Mouse (Mus musculus) forebrain, postnatal 0 days (tissue): ENCODE measurements around the gene Olfr573-ps1. TPM values are rescaled to one million over a fixed set of nuclear protein-coding genes. Genes with fewer than 3 reads are reported as not detected.

ENCODE experiments used
- ATAC-seq: fragments of 200-750 bp; cut with Nextera tagmentation; 2 replicates; pipeline ENCODE4 v1.8.0; 2017; ENCODE audit warnings: mild to moderate bottlenecking, moderate library complexity
- DNase-seq: peaks from one replicate; pipeline ENCODE4 v3.0.0-alpha.2; 2015
- H3K27ac ChIP-seq: fragments of 300-500 bp; sonication (generic); 2 replicates; pipeline ENCODE4 v1.5.1; 2014; ENCODE audit warnings: low read depth, mild to moderate bottlenecking, antibody characterized with exemption, low read length, moderate library complexity, mixed read lengths
- H3K27me3 ChIP-seq: fragments of 300-500 bp; sonication (generic); 2 replicates; pipeline ENCODE4 v1.6.1; 2014; ENCODE audit warnings: mild to moderate bottlenecking, low read length, mixed read lengths; ENCODE audit not compliant: insufficient read depth
- H3K36me3 ChIP-seq: fragments of 300-500 bp; sonication (generic); 2 replicates; pipeline ENCODE4 v1.6.1; 2014; ENCODE audit warnings: mild to moderate bottlenecking, moderate library complexity; ENCODE audit not compliant: insufficient read depth
- H3K4me1 ChIP-seq: fragments of 300-500 bp; sonication (generic); 2 replicates; pipeline ENCODE4 v1.6.1; 2014; ENCODE audit warnings: antibody characterized with exemption; ENCODE audit not compliant: insufficient read depth
- H3K4me2 ChIP-seq: fragments of 300-500 bp; sonication (generic); 2 replicates; pipeline ENCODE4 v1.6.1; 2014; ENCODE audit warnings: low read depth, mild to moderate bottlenecking, moderate library complexity
- H3K4me3 ChIP-seq: fragments of 300-500 bp; sonication (generic); 2 replicates; pipeline ENCODE4 v1.5.1; 2014; ENCODE audit warnings: low read depth, low read length, mixed read lengths
- H3K9ac ChIP-seq: fragments of 300-500 bp; sonication (generic); 2 replicates; pipeline ENCODE4 v1.6.1; 2014; ENCODE audit warnings: mild to moderate bottlenecking
- H3K9me3 ChIP-seq: fragments of 300-500 bp; sonication (generic); 2 replicates; pipeline ENCODE4 v1.6.1; 2016; ENCODE audit warnings: low read length
- CTCF ChIP-seq: sonication (generic); IDR thresholded peaks from 2 replicates; pipeline ENCODE4 v1.5.1; 2016; ENCODE audit warnings: antibody characterized with exemption, control low read depth, low read depth
- WGBS: fragments of 180-500 bp; shearing (Covaris S2); extraction: QIAGEN DNeasy Blood & Tissue Kit; methylation state at CpG from one replicate; pipeline ENCODE4 v1.1.7; 2014; 5-methylcytosine and 5-hydroxymethylcytosine counted together
- polyA plus RNA-seq: library from polyadenylated mRNA; unstranded; fragments of >200 nt; fragmentation: Nextera tagmentation; extraction: Ambion mirVana; gene quantifications from 2 replicates; pipeline ENCODE4 v1.2.1, GENCODE M21; 2015
- total RNA-seq: library from RNA; depleted of rRNA; stranded (reverse); fragments of >200 nt; gene quantifications from 2 replicates; pipeline ENCODE4 v1.2.3, GENCODE M21; 2014; rRNA removed

Gene Olfr573-ps1
- total and polyA plus RNA-seq, 2 experiments from 2014 or later: not detected

DNA sequence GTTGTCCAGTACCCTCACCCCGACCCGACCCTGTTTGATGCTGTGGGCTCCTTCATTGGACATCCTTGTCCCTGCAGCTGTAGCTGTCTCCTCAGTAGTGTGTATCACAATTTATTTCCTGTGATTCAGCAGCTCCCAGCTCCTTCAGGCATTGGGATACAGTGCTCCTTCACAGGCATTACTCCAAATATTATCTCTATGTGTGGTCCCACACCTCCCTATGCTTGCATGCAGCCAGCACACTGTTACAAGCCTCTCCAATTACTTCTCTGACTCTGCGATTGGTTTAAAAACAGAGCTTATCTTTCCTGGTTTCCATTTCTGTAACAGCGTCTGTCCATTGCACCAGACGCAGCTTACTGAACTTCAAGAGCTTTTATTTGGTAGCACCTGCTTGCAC, 26.0 kb downstream of the Olfr573-ps1 start:
- H3K9me3 ChIP-seq: no peaks in the 10 kb centered on the region
- no peaks in the 10 kb centered on the region for H3K4me1 ChIP-seq
- no peak overlapping the region for H3K4me3 ChIP-seq
- DNase-seq (no peak), ATAC-seq (peak; percentile 25; the same call in 1 of the 2 replicates)
- TF ChIP-seq CTCF: no peak
- 80% methylated on average over 5 of the region's 5 CpGs for WGBS
- no peak overlapping the region for H3K4me2 ChIP-seq
- H3K27me3 ChIP-seq: no peaks in the 10 kb centered on the region
- no peak overlapping the region for H3K9ac ChIP-seq
- H3K36me3 ChIP-seq: no peaks in the 10 kb centered on the region
- H3K27ac ChIP-seq: no peak overlapping the region

DNA sequence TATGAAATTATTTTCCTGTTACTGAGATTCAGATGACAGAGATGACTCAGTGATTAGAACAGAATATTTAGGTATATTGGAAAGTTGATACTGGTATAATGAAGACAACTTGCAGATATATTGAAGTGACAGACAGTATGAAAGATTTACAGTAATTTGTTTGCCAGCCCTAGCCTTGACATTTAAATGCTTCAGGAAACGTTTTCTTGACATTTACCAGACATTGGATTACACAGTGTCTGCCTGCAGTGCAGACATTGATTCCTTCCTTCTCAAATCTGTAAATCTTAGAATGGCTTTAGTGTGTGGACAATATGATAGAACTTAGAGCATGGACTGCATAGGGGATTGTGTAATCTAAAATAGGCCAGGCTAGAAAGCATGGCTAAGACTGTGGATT, 27.1 kb downstream of the Olfr573-ps1 start:
- Histone ChIP-seq H3K4me3 (no peak overlapping the region), H3K27me3 (no peaks in the 10 kb centered on the region), H3K9me3 (no peaks in the 10 kb centered on the region), H3K4me2 (no peak overlapping the region), H3K4me1 (no peaks in the 10 kb centered on the region), H3K36me3 (no peaks in the 10 kb centered on the region), H3K27ac (no peak overlapping the region), H3K9ac (no peak overlapping the region)
- WGBS: 34% methylated on average over 1 of the region's 1 CpGs
- TF ChIP-seq CTCF: no peak
- ATAC-seq (peak; percentile 48; the same call in 1 of the 2 replicates), DNase-seq (no peak)

Other genes with a start within 250 kb of the Olfr573-ps1 start
- not detected in 2 replicates for gene Olfr557, start 246.7 kb downstream of the Olfr573-ps1 start, total RNA-seq
- not detected in 2 replicates for gene Olfr557, start 246.7 kb downstream of the Olfr573-ps1 start, polyA plus RNA-seq
- gene Olfr558, start 240.4 kb downstream of the Olfr573-ps1 start, total RNA-seq: not detected in 2 replicates
- 0.04 TPM in 1 of 2 replicates, not detected in the other for gene Olfr558, start 240.4 kb downstream of the Olfr573-ps1 start, polyA plus RNA-seq
- not detected in 2 replicates for gene Olfr33, start 223.5 kb downstream of the Olfr573-ps1 start, total RNA-seq
- gene Olfr33, start 223.5 kb downstream of the Olfr573-ps1 start, polyA plus RNA-seq: not detected in 2 replicates
- gene Olfr559, start 215.1 kb downstream of the Olfr573-ps1 start, total RNA-seq: not detected in 2 replicates
- not detected in 2 replicates for gene Olfr559, start 215.1 kb downstream of the Olfr573-ps1 start, polyA plus RNA-seq
- gene Olfr560, start 183.2 kb downstream of the Olfr573-ps1 start, total RNA-seq: not detected in 2 replicates
- gene Olfr560, start 183.2 kb downstream of the Olfr573-ps1 start, polyA plus RNA-seq: not detected in 2 replicates
- gene Olfr78, start 183.1 kb downstream of the Olfr573-ps1 start, total RNA-seq: not detected in 2 replicates
- gene Olfr78, start 183.1 kb downstream of the Olfr573-ps1 start, polyA plus RNA-seq: 0.04 TPM in 1 of 2 replicates, not detected in the other
- not detected in 2 replicates for gene Olfr561, start 171.4 kb downstream of the Olfr573-ps1 start, total RNA-seq
- not detected in 2 replicates for gene Olfr561, start 171.4 kb downstream of the Olfr573-ps1 start, polyA plus RNA-seq
- gene Olfr564, start 139.1 kb downstream of the Olfr573-ps1 start, total RNA-seq: not detected in 2 replicates
- gene Olfr564, start 139.1 kb downstream of the Olfr573-ps1 start, polyA plus RNA-seq: not detected in 2 replicates
- not detected in 2 replicates for gene Olfr566, start 83.8 kb downstream of the Olfr573-ps1 start, total RNA-seq
- gene Olfr566, start 83.8 kb downstream of the Olfr573-ps1 start, polyA plus RNA-seq: not detected in 2 replicates
- not detected in 2 replicates for gene Olfr568, start 65.5 kb downstream of the Olfr573-ps1 start, total RNA-seq
- not detected in 2 replicates for gene Olfr568, start 65.5 kb downstream of the Olfr573-ps1 start, polyA plus RNA-seq
- gene Olfr569, start 51.7 kb downstream of the Olfr573-ps1 start, total RNA-seq: not detected in 2 replicates
- gene Olfr569, start 51.7 kb downstream of the Olfr573-ps1 start, polyA plus RNA-seq: not detected in 2 replicates
- gene Olfr570, start 48.0 kb downstream of the Olfr573-ps1 start, total RNA-seq: not detected in 2 replicates
- gene Olfr570, start 48.0 kb downstream of the Olfr573-ps1 start, polyA plus RNA-seq: 0.23 TPM in 1 of 2 replicates, not detected in the other
- not detected in 2 replicates for gene Olfr571, start 25.0 kb downstream of the Olfr573-ps1 start, total RNA-seq
- not detected in 2 replicates for gene Olfr571, start 25.0 kb downstream of the Olfr573-ps1 start, polyA plus RNA-seq
- gene Olfr572, start 18.2 kb downstream of the Olfr573-ps1 start, total RNA-seq: not detected in 2 replicates
- not detected in 2 replicates for gene Olfr572, start 18.2 kb downstream of the Olfr573-ps1 start, polyA plus RNA-seq
- gene Olfr574, start 5.9 kb upstream of the Olfr573-ps1 start, total RNA-seq: not detected in 2 replicates
- gene Olfr574, start 5.9 kb upstream of the Olfr573-ps1 start, polyA plus RNA-seq: not detected in 2 replicates
- gene Olfr575, start 16.2 kb upstream of the Olfr573-ps1 start, total RNA-seq: not detected in 2 replicates
- not detected in 2 replicates for gene Olfr575, start 16.2 kb upstream of the Olfr573-ps1 start, polyA plus RNA-seq
- not detected in 2 replicates for gene Olfr576, start 20.1 kb upstream of the Olfr573-ps1 start, total RNA-seq
- gene Olfr576, start 20.1 kb upstream of the Olfr573-ps1 start, polyA plus RNA-seq: not detected in 2 replicates
- not detected in 2 replicates for gene Olfr577, start 33.4 kb upstream of the Olfr573-ps1 start, total RNA-seq
- not detected in 2 replicates for gene Olfr577, start 33.4 kb upstream of the Olfr573-ps1 start, polyA plus RNA-seq
- not detected in 2 replicates for gene Olfr578, start 46.7 kb upstream of the Olfr573-ps1 start, total RNA-seq
- not detected in 2 replicates for gene Olfr578, start 46.7 kb upstream of the Olfr573-ps1 start, polyA plus RNA-seq
- gene Olfr582, start 95.4 kb upstream of the Olfr573-ps1 start, total RNA-seq: not detected in 2 replicates
- not detected in 2 replicates for gene Olfr582, start 95.4 kb upstream of the Olfr573-ps1 start, polyA plus RNA-seq
- gene Olfr583, start 108.7 kb upstream of the Olfr573-ps1 start, total RNA-seq: not detected in 2 replicates
- not detected in 2 replicates for gene Olfr583, start 108.7 kb upstream of the Olfr573-ps1 start, polyA plus RNA-seq
- not detected in 2 replicates for gene Olfr584, start 139.3 kb upstream of the Olfr573-ps1 start, total RNA-seq
- gene Olfr584, start 139.3 kb upstream of the Olfr573-ps1 start, polyA plus RNA-seq: not detected in 2 replicates
- not detected in 2 replicates for gene Olfr585, start 155.1 kb upstream of the Olfr573-ps1 start, total RNA-seq
- not detected in 2 replicates for gene Olfr585, start 155.1 kb upstream of the Olfr573-ps1 start, polyA plus RNA-seq
- gene Olfr586, start 183.1 kb upstream of the Olfr573-ps1 start, total RNA-seq: not detected in 2 replicates
- gene Olfr586, start 183.1 kb upstream of the Olfr573-ps1 start, polyA plus RNA-seq: not detected in 2 replicates
- gene Olfr588-ps1, start 198.3 kb upstream of the Olfr573-ps1 start, total RNA-seq: not detected in 2 replicates
- gene Olfr588-ps1, start 198.3 kb upstream of the Olfr573-ps1 start, polyA plus RNA-seq: not detected in 2 replicates
- not detected in 2 replicates for gene Olfr589, start 213.8 kb upstream of the Olfr573-ps1 start, total RNA-seq
- gene Olfr589, start 213.8 kb upstream of the Olfr573-ps1 start, polyA plus RNA-seq: not detected in 2 replicates
- not detected in 2 replicates for gene Olfr591, start 235.8 kb upstream of the Olfr573-ps1 start, total RNA-seq
- not detected in 2 replicates for gene Olfr591, start 235.8 kb upstream of the Olfr573-ps1 start, polyA plus RNA-seq
- gene Olfr592, start 242.2 kb upstream of the Olfr573-ps1 start, total RNA-seq: not detected in 2 replicates
- gene Olfr592, start 242.2 kb upstream of the Olfr573-ps1 start, polyA plus RNA-seq: not detected in 2 replicates